Mouse (Mus musculus) ovary, postnatal 14 days (tissue): ENCODE results near the gene Ttc39a.

Experiments used
- DNase-seq: peaks from one replicate; pipeline ENCODE4 v3.0.0; 2022; ENCODE audit warnings: low spot score

Gene Ttc39a

GRCm38 (mm10) chr4:109460421-109461179, 54.2 kb downstream of the Ttc39a start:
- no peak for DNase-seq

- DNase-seq, result no peak
Observed at GRCm38 (mm10) chr4:109463892-109464291, 57.5 kb downstream of the Ttc39a start.

DNA sequence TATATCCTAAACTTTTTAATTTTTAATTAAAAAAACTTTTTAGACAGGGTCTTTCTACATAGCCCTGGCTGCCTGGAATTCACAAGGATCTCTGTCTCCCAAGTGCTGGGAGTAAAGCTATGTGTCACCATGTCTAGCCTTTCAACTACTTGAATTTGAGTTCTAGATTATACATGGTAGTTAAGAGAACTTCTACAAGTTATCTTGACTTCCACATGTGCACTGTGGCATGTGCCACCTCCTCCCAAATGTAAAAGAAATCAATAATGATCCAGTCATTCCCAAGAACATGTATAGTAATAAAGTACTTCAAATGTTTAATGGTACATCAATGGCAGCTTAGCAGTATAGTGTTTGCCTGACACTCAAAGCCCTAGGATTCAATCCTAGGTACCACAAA, 61.3 kb downstream of the Ttc39a start:
- no peak for DNase-seq

- no peak for DNase-seq
Observed at GRCm38 (mm10) chr4:109471606-109472005, 65.2 kb downstream of the Ttc39a start.

- no peak for DNase-seq
Observed at GRCm38 (mm10) chr4:109472566-109472965, 66.1 kb downstream of the Ttc39a start.

DNA sequence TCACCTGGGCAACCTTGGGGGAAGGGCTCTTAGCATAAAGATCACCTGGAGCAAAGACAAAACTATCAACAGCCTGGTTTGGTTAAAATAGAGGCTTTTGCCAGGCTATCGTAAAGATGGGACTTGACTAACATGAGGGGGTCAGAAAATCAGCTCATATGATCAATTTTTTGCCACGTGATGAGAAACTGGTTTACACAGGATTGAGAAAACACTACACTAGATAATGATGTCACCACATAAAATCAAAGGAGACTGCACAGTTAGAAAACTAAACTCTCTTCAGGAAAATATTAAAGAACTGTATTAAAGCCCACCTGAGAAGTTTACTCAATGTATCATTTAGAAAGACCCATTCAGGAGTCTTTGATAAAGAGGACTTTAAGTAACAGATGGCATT, 68.7 kb downstream of the Ttc39a start:
- no peak for DNase-seq

- peak; percentile 37 for DNase-seq
Observed at GRCm38 (mm10) chr4:109475577-109476553, 69.4 kb downstream of the Ttc39a start.

DNA sequence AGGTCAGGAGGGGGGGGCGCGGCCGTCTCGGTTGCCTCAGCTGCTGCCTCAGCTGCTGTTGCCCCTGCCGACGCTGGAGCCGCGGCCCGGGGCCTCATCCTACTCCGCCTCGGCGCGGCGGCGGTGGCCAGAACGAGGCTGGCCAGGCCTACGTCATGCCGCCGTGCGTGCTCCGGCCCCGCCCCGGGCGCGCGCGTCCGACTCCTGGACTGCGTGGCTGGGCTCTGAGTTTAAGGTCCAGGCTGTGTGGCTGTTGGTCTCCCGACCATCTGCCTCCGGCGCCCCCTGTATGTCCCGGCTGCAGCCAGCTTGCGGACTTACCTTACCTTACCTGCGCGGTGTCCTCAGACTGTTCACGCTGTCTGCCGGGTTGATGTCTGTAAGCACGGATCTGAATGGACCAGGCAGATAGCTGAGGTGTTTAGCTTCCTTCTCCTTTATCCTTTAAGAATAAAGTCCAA, 70.2 kb downstream of the Ttc39a start:
- DNase-seq, result peak; percentile 87

GRCm38 (mm10) chr4:109477454-109477853, 71.0 kb downstream of the Ttc39a start:
- no peak for DNase-seq

GRCm38 (mm10) chr4:109481424-109481823, 75.0 kb downstream of the Ttc39a start:
- no peak for DNase-seq

- DNase-seq, result no peak
Observed at GRCm38 (mm10) chr4:109482701-109483100, 76.3 kb downstream of the Ttc39a start.

GRCm38 (mm10) chr4:109484621-109485020, 78.2 kb downstream of the Ttc39a start, which contains the start of gene Rnf11:
TSS of gene Rnf11 (minus strand) at chr4:109484728.
- no peak for DNase-seq

- DNase-seq, result no peak
Observed at GRCm38 (mm10) chr4:109488812-109489211, 82.4 kb downstream of the Ttc39a start.

GRCm38 (mm10) chr4:109493581-109493980, 87.2 kb downstream of the Ttc39a start:
- DNase-seq, result no peak
